Mouse (Mus musculus): Measurements from ENCODE around the gene Olfr969. TPM values are rescaled to one million over a fixed set of nuclear protein-coding genes. Genes with fewer than 3 reads are reported as not detected.
"Not testable (repeated sequence)": the region's sequence is repeated elsewhere in the genome, so short reads cannot be mapped to it uniquely, and the experiment has no call there.

The Olfr969 gene
- not detected in 2 replicates for polyA plus RNA-seq (2012)

- Histone ChIP-seq H3K9me3 (ENCODE audit: control insufficient read depth, low read length) (no peaks in the 10 kb centered on the region), H3K4me3 (replicated peaks) (no peak within 1 kb of the TSS), H3K36me3 (ENCODE audit: control insufficient read depth) (no peaks in the 10 kb centered on the region), H3K4me1 (ENCODE audit: control insufficient read depth) (no peaks in the 10 kb centered on the region), H3K27me3 (ENCODE audit: control insufficient read depth) (no peaks in the 10 kb centered on the region)
- no peak for TF ChIP-seq GATA1 (IDR thresholded peaks at IDR 0.05; ENCODE audit: low read length)
- no peak for TF ChIP-seq TAL1 (IDR thresholded peaks at IDR 0.05; ENCODE audit: low read length)
Observed at GRCm38 (mm10) chr9:39790558-39790957, at the start of gene Olfr969. Olfr969 (plus strand) TSS chr9:39790945.

- TF ChIP-seq GATA1 (IDR thresholded peaks at IDR 0.05; ENCODE audit: low read length) (no peak), TAL1 (IDR thresholded peaks at IDR 0.05; ENCODE audit: low read length) (no peak)
- no peaks in the 10 kb centered on the region for H3K36me3 ChIP-seq (ENCODE audit: control insufficient read depth)
- H3K4me1 ChIP-seq (ENCODE audit: control insufficient read depth): no peaks in the 10 kb centered on the region
- no peaks in the 10 kb centered on the region for H3K9me3 ChIP-seq (ENCODE audit: control insufficient read depth, low read length)
- H3K27me3 ChIP-seq (ENCODE audit: control insufficient read depth): no peaks in the 10 kb centered on the region
- H3K4me3 ChIP-seq (replicated peaks): no peak within 1 kb of the TSS
Observed at GRCm38 (mm10) chr9:39745949-39746348, 44.8 kb upstream of the Olfr969 start, which contains the start of gene Olfr967. Olfr967 (plus strand) TSS chr9:39746249.

- H3K9me3 ChIP-seq (ENCODE audit: control insufficient read depth, low read length): no peaks in the 10 kb centered on the region
- H3K36me3 ChIP-seq (ENCODE audit: control insufficient read depth): no peaks in the 10 kb centered on the region
- no peaks in the 10 kb centered on the region for H3K4me1 ChIP-seq (ENCODE audit: control insufficient read depth)
- H3K27me3 ChIP-seq (ENCODE audit: control insufficient read depth): no peaks in the 10 kb centered on the region
- no peak for TF ChIP-seq TAL1 (IDR thresholded peaks at IDR 0.05; ENCODE audit: low read length)
- no peak overlapping the region for H3K4me3 ChIP-seq (replicated peaks)
Observed at GRCm38 (mm10) chr9:39746428-39746827, 44.3 kb upstream of the Olfr969 start.

- Histone ChIP-seq H3K4me1 (ENCODE audit: control insufficient read depth) (no peaks in the 10 kb centered on the region), H3K9me3 (ENCODE audit: control insufficient read depth, low read length) (no peaks in the 10 kb centered on the region), H3K36me3 (ENCODE audit: control insufficient read depth) (no peaks in the 10 kb centered on the region), H3K4me3 (replicated peaks) (no peak within 1 kb of the TSS), H3K27me3 (ENCODE audit: control insufficient read depth) (no peaks in the 10 kb centered on the region)
- TF ChIP-seq TAL1 (IDR thresholded peaks at IDR 0.05; ENCODE audit: low read length) (no peak), GATA1 (IDR thresholded peaks at IDR 0.05; ENCODE audit: low read length) (no peak)
Observed at GRCm38 (mm10) chr9:39783153-39783552, 7.6 kb upstream of the Olfr969 start, which contains the start of gene Olfr968. Olfr968 (minus strand) TSS chr9:39783253.

- Histone ChIP-seq H3K9me3 (ENCODE audit: control insufficient read depth, low read length) (no peaks in the 10 kb centered on the region), H3K4me1 (ENCODE audit: control insufficient read depth) (no peaks in the 10 kb centered on the region), H3K36me3 (ENCODE audit: control insufficient read depth) (no peaks in the 10 kb centered on the region), H3K27me3 (ENCODE audit: control insufficient read depth) (no peaks in the 10 kb centered on the region), H3K4me3 (replicated peaks) (no peak within 1 kb of the TSS)
- TF ChIP-seq TAL1 (IDR thresholded peaks at IDR 0.05; ENCODE audit: low read length) (no peak), GATA1 (IDR thresholded peaks at IDR 0.05; ENCODE audit: low read length) (no peak)
Observed at GRCm38 (mm10) chr9:39808560-39808959, 17.8 kb downstream of the Olfr969 start, which contains the start of gene Olfr970. Olfr970 (plus strand) TSS chr9:39808860.

- not testable (repeated sequence) for H3K4me1 ChIP-seq (ENCODE audit: control insufficient read depth); H3K27me3 ChIP-seq (ENCODE audit: control insufficient read depth); H3K36me3 ChIP-seq (ENCODE audit: control insufficient read depth); H3K4me3 ChIP-seq (replicated peaks); H3K9me3 ChIP-seq (ENCODE audit: control insufficient read depth, low read length)
Observed at GRCm38 (mm10) chr9:39836576-39836975, 45.8 kb downstream of the Olfr969 start, which contains the start of gene Olfr971. Olfr971 (plus strand) TSS chr9:39836876.

Other genes starting within 250 kb of the Olfr969 start
- 0.01 TPM in 1 of 2 replicates, not detected in the other for gene Olfr958, start 236.9 kb upstream of the Olfr969 start, polyA plus RNA-seq (2012)
- gene Olfr959, start 215.4 kb upstream of the Olfr969 start, polyA plus RNA-seq (2012): not detected in 2 replicates
- not detected in 2 replicates for gene AW551984, start 186.5 kb upstream of the Olfr969 start, polyA plus RNA-seq (2012)
- not detected in 2 replicates for gene Olfr148, start 180.3 kb upstream of the Olfr969 start, polyA plus RNA-seq (2012)
- not detected in 2 replicates for gene Olfr960, start 169.6 kb upstream of the Olfr969 start, polyA plus RNA-seq (2012)
- not detected in 2 replicates for gene Olfr961, start 145.9 kb upstream of the Olfr969 start, polyA plus RNA-seq (2012)
- gene Olfr963, start 123.7 kb upstream of the Olfr969 start, polyA plus RNA-seq (2012): not detected in 2 replicates
- not detected in 2 replicates for gene Olfr149, start 83.8 kb upstream of the Olfr969 start, polyA plus RNA-seq (2012)
- gene Olfr965, start 79.6 kb upstream of the Olfr969 start, polyA plus RNA-seq (2012): not detected in 2 replicates
- not detected in 2 replicates for gene Olfr150, start 60.0 kb upstream of the Olfr969 start, polyA plus RNA-seq (2012)
- gene Olfr967, start 44.7 kb upstream of the Olfr969 start, polyA plus RNA-seq (2012): not detected in 2 replicates
- not detected in 2 replicates for gene Olfr968, start 7.7 kb upstream of the Olfr969 start, polyA plus RNA-seq (2012)
- gene Olfr970, start 17.9 kb downstream of the Olfr969 start, polyA plus RNA-seq (2012): not detected in 2 replicates
- not detected in 2 replicates for gene Olfr971, start 45.9 kb downstream of the Olfr969 start, polyA plus RNA-seq (2012)
- not detected in 2 replicates for gene Olfr972, start 75.5 kb downstream of the Olfr969 start, polyA plus RNA-seq (2012)
- not detected in 2 replicates for gene Olfr229, start 116.4 kb downstream of the Olfr969 start, polyA plus RNA-seq (2012)
- 0.01 TPM in 1 of 2 replicates, not detected in the other for gene Olfr974, start 146.6 kb downstream of the Olfr969 start, polyA plus RNA-seq (2012)
- not detected in 2 replicates for gene Olfr975, start 161.1 kb downstream of the Olfr969 start, polyA plus RNA-seq (2012)
- not detected in 2 replicates for gene Olfr976, start 170.2 kb downstream of the Olfr969 start, polyA plus RNA-seq (2012)
- gene Olfr978, start 201.2 kb downstream of the Olfr969 start, polyA plus RNA-seq (2012): not detected in 2 replicates
- not detected in 2 replicates for gene Olfr979, start 212.5 kb downstream of the Olfr969 start, polyA plus RNA-seq (2012)
- not detected in 2 replicates for gene Olfr980, start 218.6 kb downstream of the Olfr969 start, polyA plus RNA-seq (2012)
- gene Olfr981, start 230.5 kb downstream of the Olfr969 start, polyA plus RNA-seq (2012): not detected in 2 replicates